Mouse (Mus musculus) heart, embryonic 13.5 days (tissue): Measurements from ENCODE around the gene Gm33815. TPM values are rescaled to one million over a fixed set of nuclear protein-coding genes. Genes with fewer than 3 reads are reported as not detected.
"Not testable (repeated sequence)": the region's sequence is repeated elsewhere in the genome, so short reads cannot be mapped to it uniquely, and the experiment has no call there.

Experiments
- ATAC-seq: fragments of 200-750 bp; cut with Nextera tagmentation; 2 replicates; pipeline ENCODE4 v1.8.0; 2017; ENCODE audit warnings: moderate TSS enrichment; ENCODE audit not compliant: insufficient number of reproducible peaks, low FRiP score, low TSS enrichment; ENCODE audit errors: extremely low read depth
- H3K27ac ChIP-seq: fragments of 300-500 bp; sonication (generic); replicated peaks from 2 replicates; pipeline ENCODE4 v1.5.1; 2015; ENCODE audit warnings: moderate library complexity, mild to moderate bottlenecking, inconsistent platforms
- H3K27me3 ChIP-seq: fragments of 300-500 bp; sonication (generic); replicated peaks from 2 replicates; pipeline ENCODE4 v1.6.1; 2015; ENCODE audit warnings: mild to moderate bottlenecking, inconsistent platforms
- H3K36me3 ChIP-seq: fragments of 300-500 bp; sonication (generic); 2 replicates; pipeline ENCODE4 v1.6.1; 2015; ENCODE audit warnings: mild to moderate bottlenecking, inconsistent platforms
- H3K4me1 ChIP-seq: fragments of 300-500 bp; sonication (generic); 2 replicates; pipeline ENCODE4 v1.6.1; 2015; ENCODE audit warnings: inconsistent platforms
- H3K4me2 ChIP-seq: fragments of 300-500 bp; sonication (generic); 2 replicates; pipeline ENCODE4 v1.6.1; 2015; ENCODE audit warnings: inconsistent platforms, mild to moderate bottlenecking, moderate library complexity
- H3K4me3 ChIP-seq: fragments of 300-500 bp; sonication (generic); 2 replicates; pipeline ENCODE4 v1.5.1; 2015; ENCODE audit warnings: moderate library complexity, mild to moderate bottlenecking, inconsistent platforms
- H3K9ac ChIP-seq: fragments of 300-500 bp; sonication (generic); 2 replicates; pipeline ENCODE4 v1.6.1; 2015; ENCODE audit warnings: inconsistent platforms, mild to moderate bottlenecking, moderate library complexity
- H3K9me3 ChIP-seq: fragments of 300-500 bp; sonication (generic); 2 replicates; pipeline ENCODE4 v1.6.1; 2016; ENCODE audit warnings: inconsistent platforms
- WGBS: fragments of 180-500 bp; shearing (Covaris S2); methylation state at CpG from one replicate; pipeline ENCODE4 v1.1.7; 2015; ENCODE audit warnings: mixed read lengths; 5-methylcytosine and 5-hydroxymethylcytosine counted together
- polyA plus RNA-seq: library from polyadenylated mRNA; unstranded; fragments of >200 nt; fragmentation: Nextera tagmentation; extraction: Ambion mirVana; gene quantifications from 2 replicates; pipeline ENCODE4 v1.2.1, GENCODE M21; 2015

Gene Gm33815
- not detected in 2 replicates for polyA plus RNA-seq

GRCm38 (mm10) chrY:69320832-69321231 lies at the start of gene Gm33815:
Gm33815 (plus strand) TSS chrY:69321132.
- not testable (repeated sequence) for ATAC-seq, H3K36me3 ChIP-seq, H3K9ac ChIP-seq, H3K4me2 ChIP-seq, H3K9me3 ChIP-seq, H3K4me3 ChIP-seq, H3K27ac ChIP-seq, H3K27me3 ChIP-seq, H3K4me1 ChIP-seq
- no CpG with 5 or more reads among the region's 1 CpGs for WGBS
